ENCODE assay signal across 9 mouse cellular contexts in the genomic region with DNA sequence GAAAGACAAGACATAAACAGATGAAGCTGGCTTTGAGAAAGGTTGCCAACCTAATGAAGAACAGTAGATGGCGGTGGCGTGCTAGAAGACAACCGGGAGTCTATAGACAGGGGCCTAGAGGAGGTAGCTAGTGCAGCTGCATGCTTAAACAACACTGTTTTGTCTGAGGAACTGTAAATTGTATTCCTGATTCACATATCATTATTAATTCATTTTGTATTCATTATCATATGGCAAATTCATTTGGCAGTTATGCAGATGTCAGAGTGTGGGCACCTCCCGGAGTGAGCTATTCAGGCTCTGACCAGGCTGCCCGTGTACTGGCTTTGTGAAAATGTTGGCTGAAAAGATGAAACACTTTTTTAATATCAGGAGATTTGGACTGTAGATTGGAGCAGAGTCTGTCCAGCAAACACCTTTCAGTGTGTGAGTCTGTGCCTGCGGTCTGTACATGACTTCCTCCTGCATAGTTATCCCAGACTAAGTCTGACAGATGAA.
DNase-seq lines count a peak whose midpoint lies in the region; ATAC-seq and TF ChIP-seq lines count a peak whose summit lies in the region.
"Had no signal": no experiment of that assay in that cellular context is flagged by ENCODE, and none has a peak within 500 bp of the region (broad histone marks: within the 10 kb centered on the region; RNA-seq: fewer than 3 reads in every experiment).

No protein-coding gene starts in this region.

- no peak overlapping the region for H3K4me3 ChIP-seq in E14TG2a.4 (replicated peaks; ENCODE audit: low read length)
- no peak overlapping the region for H3K4me3 ChIP-seq in embryonic facial prominence, embryonic 11.5 days (ENCODE audit: low read depth, low read length)
- H3K4me3 ChIP-seq in hindbrain, postnatal 0 days (ENCODE audit: low read length) = no peak overlapping the region
- H3K4me3 ChIP-seq in left cerebral cortex, adult 2 months = no peak overlapping the region
- H3K4me3 ChIP-seq in midbrain, embryonic 14.5 days (replicated peaks; ENCODE audit: low read depth, low read length) = no peak overlapping the region
- H3K4me3 ChIP-seq: embryonic facial prominence, embryonic 13.5 days had no signal

- intact Hi-C loops in left cerebral cortex, adult 2 months (cut with DNase I) = loop anchor here (10.0 kb wide), 2 partner anchors 352 to 542 kb away; no protein-coding TSS in a partner anchor

- peak; percentile 3 for DNase-seq in adrenal gland, adult 8-10 months
- DNase-seq in embryonic facial prominence, embryonic 11.5 days (ENCODE audit: low spot score) = peak; percentile 72
- DNase-seq in hindbrain, postnatal 0 days (ENCODE audit: low spot score) = peak; percentile 88
- DNase-seq in left cerebral cortex, adult 2 months (ENCODE audit: extremely low spot score in 1 of 2, low spot score in 2 of 2) = peak; percentile 67 to 70
- DNase-seq in midbrain, embryonic 14.5 days = peak; percentile 91
- no peak for DNase-seq in spleen, postnatal 14 days (ENCODE audit: low spot score in 2 of 2)
- no peak for DNase-seq in thymus, postnatal 36 days

- 43% methylated on average over 6 of the region's 6 CpGs for WGBS in embryonic facial prominence, embryonic 11.5 days
- WGBS in hindbrain, postnatal 0 days = 17% methylated on average over 6 of the region's 6 CpGs
- 17% methylated on average over 6 of the region's 6 CpGs for WGBS in midbrain, embryonic 14.5 days

- H3K36me3 ChIP-seq in E14TG2a.4 (ENCODE audit: insufficient read depth, low read length) = no peaks in the 10 kb centered on the region
- no peaks in the 10 kb centered on the region for H3K36me3 ChIP-seq in embryonic facial prominence, embryonic 11.5 days (replicated peaks; ENCODE audit: control insufficient read depth, insufficient read depth, low read depth, low read length)
- H3K36me3 ChIP-seq in hindbrain, postnatal 0 days (ENCODE audit: insufficient read depth, low read length) = no peaks in the 10 kb centered on the region
- H3K36me3 ChIP-seq in midbrain, embryonic 14.5 days (ENCODE audit: control insufficient read depth, insufficient read depth, low read length) = no peaks in the 10 kb centered on the region
- H3K36me3 ChIP-seq: embryonic facial prominence, embryonic 13.5 days had no signal

- peak; percentile 52 for TF ChIP-seq CTCF in E14TG2a.4 (conservative IDR thresholded peaks at IDR 0.05; ENCODE audit: low read length)
- peak; percentile 92 for TF ChIP-seq CTCF in hindbrain, postnatal 0 days (IDR thresholded peaks at IDR 0.05; ENCODE audit: low read depth)
- peak; percentile 81 for TF ChIP-seq CTCF in left cerebral cortex, adult 2 months (IDR thresholded peaks at IDR 0.05)

- no peak overlapping the region for H3K9ac ChIP-seq in embryonic facial prominence, embryonic 11.5 days (replicated peaks; ENCODE audit: low read length)
- H3K9ac ChIP-seq in hindbrain, postnatal 0 days (replicated peaks; ENCODE audit: low read length) = no peak overlapping the region
- no peak overlapping the region; the same call in 1 of the 2 replicates for H3K9ac ChIP-seq in midbrain, embryonic 14.5 days (replicated peaks; ENCODE audit: low read length)
- H3K9ac ChIP-seq: embryonic facial prominence, embryonic 13.5 days had no signal

- H3K9me3 ChIP-seq in E14TG2a.4 (ENCODE audit: low read length) = no peaks in the 10 kb centered on the region
- H3K9me3 ChIP-seq in embryonic facial prominence, embryonic 11.5 days (replicated peaks; ENCODE audit: control insufficient read depth, low read length) = no peaks in the 10 kb centered on the region
- no peaks in the 10 kb centered on the region for H3K9me3 ChIP-seq in hindbrain, postnatal 0 days (ENCODE audit: low read length)
- no peaks in the 10 kb centered on the region for H3K9me3 ChIP-seq in midbrain, embryonic 14.5 days (ENCODE audit: control insufficient read depth, low read length)
- H3K9me3 ChIP-seq: embryonic facial prominence, embryonic 13.5 days had no signal

- H3K27ac ChIP-seq in embryonic facial prominence, embryonic 11.5 days (replicated peaks; ENCODE audit: low read depth, low read length) = no peak overlapping the region
- no peak overlapping the region for H3K27ac ChIP-seq in hindbrain, postnatal 0 days
- H3K27ac ChIP-seq in left cerebral cortex, adult 2 months = no peak overlapping the region
- 0 out of 2 replicates have a peak overlapping the region, but pooled peaks have one; percentile 33 for H3K27ac ChIP-seq in midbrain, embryonic 14.5 days (replicated peaks; ENCODE audit: low read depth, low read length)
- H3K27ac ChIP-seq: embryonic facial prominence, embryonic 13.5 days had no signal

- no peak overlapping the region for H3K4me2 ChIP-seq in embryonic facial prominence, embryonic 11.5 days (ENCODE audit: low read depth, low read length)
- no peak overlapping the region for H3K4me2 ChIP-seq in hindbrain, postnatal 0 days (ENCODE audit: low read depth, low read length)
- H3K4me2 ChIP-seq in midbrain, embryonic 14.5 days (ENCODE audit: low read length) = no peak overlapping the region
- H3K4me2 ChIP-seq: embryonic facial prominence, embryonic 13.5 days had no signal

- ATAC-seq in embryonic facial prominence, embryonic 11.5 days (replicated peaks; ENCODE audit: insufficient number of reproducible peaks, low FRiP score, low TSS enrichment, low read depth) = peak; percentile 85
- peak; percentile 93 for ATAC-seq in hindbrain, postnatal 0 days
- peak; percentile 93 for ATAC-seq in midbrain, embryonic 14.5 days (ENCODE audit: low FRiP score, low TSS enrichment)

- H3K27me3 ChIP-seq in E14TG2a.4 (ENCODE audit: insufficient read depth, low read length) = no peaks in the 10 kb centered on the region
- no peaks in the 10 kb centered on the region for H3K27me3 ChIP-seq in embryonic facial prominence, embryonic 11.5 days (ENCODE audit: control insufficient read depth, insufficient read depth, low read length)
- no peaks in the 10 kb centered on the region for H3K27me3 ChIP-seq in hindbrain, postnatal 0 days (ENCODE audit: insufficient read depth, low read length)
- no peaks in the 10 kb centered on the region for H3K27me3 ChIP-seq in midbrain, embryonic 14.5 days (ENCODE audit: control insufficient read depth, insufficient read depth, low read length)
- H3K27me3 ChIP-seq: embryonic facial prominence, embryonic 13.5 days had no signal

- no peaks in the 10 kb centered on the region for H3K4me1 ChIP-seq in E14TG2a.4 (replicated peaks; ENCODE audit: low read depth, low read length)
- no peaks in the 10 kb centered on the region for H3K4me1 ChIP-seq in embryonic facial prominence, embryonic 11.5 days (ENCODE audit: control insufficient read depth, insufficient read depth, low read length)
- H3K4me1 ChIP-seq in hindbrain, postnatal 0 days (ENCODE audit: insufficient read depth, low read length) = no peaks in the 10 kb centered on the region
- H3K4me1 ChIP-seq in midbrain, embryonic 14.5 days (ENCODE audit: control insufficient read depth, insufficient read depth, low read length) = 0 out of 2 replicates have a peak, but pooled peaks cover 3% of the 10 kb centered on the region
- H3K4me1 ChIP-seq: embryonic facial prominence, embryonic 13.5 days had no signal

Comparison
In these comparisons a context has a peak if more than half of its experiments do, and no peak if none do; other contexts are left out.
1. DNase-seq: peak in adrenal gland, adult 8-10 months (single experiment), embryonic facial prominence, embryonic 11.5 days (single experiment), hindbrain, postnatal 0 days (single experiment), left cerebral cortex, adult 2 months (2 of 2) and midbrain, embryonic 14.5 days (single experiment); none in spleen, postnatal 14 days (0 of 2) and thymus, postnatal 36 days (0 of 2).
2. Peak in every context shown above with its lines, with median percentiles within 50 percentile points of each other: CTCF ChIP-seq and ATAC-seq.